Mouse (Mus musculus) heart, embryonic 11.5 days (tissue): ENCODE data around the gene Slc9a9. TPM values are rescaled to one million over a fixed set of nuclear protein-coding genes. Genes with fewer than 3 reads are reported as not detected.

Source experiments
- ATAC-seq: fragments of 200-750 bp; cut with Nextera tagmentation; replicated peaks from 2 replicates; pipeline ENCODE4 v1.8.0; 2017; ENCODE audit warnings: moderate library complexity; ENCODE audit not compliant: insufficient number of reproducible peaks, low FRiP score, low TSS enrichment
- H3K27ac ChIP-seq: fragments of 300-500 bp; sonication (generic); 2 replicates; pipeline ENCODE4 v1.5.1; 2014; ENCODE audit warnings: mild to moderate bottlenecking, low read depth, low read length
- H3K27me3 ChIP-seq: fragments of 300-500 bp; sonication (generic); 2 replicates; pipeline ENCODE4 v1.6.1; 2014; ENCODE audit warnings: mild to moderate bottlenecking, low read length, mixed read lengths; ENCODE audit not compliant: control insufficient read depth, insufficient read depth
- H3K36me3 ChIP-seq: fragments of 300-500 bp; sonication (generic); 2 replicates; pipeline ENCODE4 v1.6.1; 2014; ENCODE audit warnings: mild to moderate bottlenecking, low read length, moderate library complexity, mixed read lengths; ENCODE audit not compliant: control insufficient read depth, insufficient read depth
- H3K4me1 ChIP-seq: fragments of 300-500 bp; sonication (generic); 2 replicates; pipeline ENCODE4 v1.6.1; 2014; ENCODE audit warnings: low read length; ENCODE audit not compliant: control insufficient read depth, insufficient read depth
- H3K4me2 ChIP-seq: fragments of 300-500 bp; sonication (generic); 2 replicates; pipeline ENCODE4 v1.6.1; 2014; ENCODE audit warnings: mild to moderate bottlenecking, moderate library complexity
- H3K4me3 ChIP-seq: fragments of 300-500 bp; sonication (generic); 2 replicates; pipeline ENCODE4 v1.5.1; 2014; ENCODE audit warnings: low read depth, low read length
- H3K9ac ChIP-seq: fragments of 300-500 bp; sonication (generic); 2 replicates; pipeline ENCODE4 v1.6.1; 2014; ENCODE audit warnings: mild to moderate bottlenecking, low read depth, low read length, moderate library complexity
- H3K9me3 ChIP-seq: fragments of 300-500 bp; sonication (generic); replicated peaks from 2 replicates; pipeline ENCODE4 v1.6.1; 2016; ENCODE audit warnings: low read length; ENCODE audit not compliant: control insufficient read depth
- WGBS: fragments of 180-500 bp; shearing (Covaris S2); extraction: QIAGEN DNeasy Blood & Tissue Kit; methylation state at CpG from one replicate; pipeline ENCODE4 v1.1.7; 2014; ENCODE audit not compliant: insufficient replicate concordance; 5-methylcytosine and 5-hydroxymethylcytosine counted together
- polyA plus RNA-seq: library from polyadenylated mRNA; unstranded; fragments of >200 nt; fragmentation: Nextera tagmentation; extraction: Ambion mirVana; gene quantifications from 2 replicates; pipeline ENCODE4 v1.2.1, GENCODE M21; 2014

Gene Slc9a9
- polyA plus RNA-seq, 1 experiment from 2014 or later = 4.1 TPM

DNA sequence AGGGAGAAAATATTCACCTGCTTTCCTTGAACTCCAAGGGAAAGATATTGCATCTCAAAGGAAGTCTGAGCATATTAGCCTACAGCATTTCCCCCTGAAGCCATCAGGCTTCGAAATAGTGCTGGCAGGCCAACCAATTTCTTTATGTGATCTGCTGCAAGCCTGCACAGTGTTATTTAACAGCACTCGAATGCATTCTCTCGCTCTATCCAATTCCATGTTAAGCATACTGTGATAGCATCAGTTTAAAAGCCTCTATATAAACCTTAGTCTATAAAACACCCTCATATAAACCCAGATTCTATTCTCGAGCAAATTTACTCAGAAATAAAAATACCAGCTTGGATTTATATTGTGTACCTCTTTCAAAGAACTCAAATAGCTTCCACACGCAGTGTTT is 170.7 kb downstream of the Slc9a9 start:
- no peak overlapping the region for H3K9ac ChIP-seq
- H3K9me3 ChIP-seq = no peaks in the 10 kb centered on the region
- no peak overlapping the region for H3K27ac ChIP-seq
- no peak overlapping the region for H3K4me3 ChIP-seq
- ATAC-seq = no peak
- H3K27me3 ChIP-seq = no peaks in the 10 kb centered on the region
- no peaks in the 10 kb centered on the region for H3K4me1 ChIP-seq
- no peak overlapping the region for H3K4me2 ChIP-seq
- 78% methylated on average over 5 of the region's 5 CpGs for whole genome bisulfite sequencing
- H3K36me3 ChIP-seq = no peaks in the 10 kb centered on the region

DNA sequence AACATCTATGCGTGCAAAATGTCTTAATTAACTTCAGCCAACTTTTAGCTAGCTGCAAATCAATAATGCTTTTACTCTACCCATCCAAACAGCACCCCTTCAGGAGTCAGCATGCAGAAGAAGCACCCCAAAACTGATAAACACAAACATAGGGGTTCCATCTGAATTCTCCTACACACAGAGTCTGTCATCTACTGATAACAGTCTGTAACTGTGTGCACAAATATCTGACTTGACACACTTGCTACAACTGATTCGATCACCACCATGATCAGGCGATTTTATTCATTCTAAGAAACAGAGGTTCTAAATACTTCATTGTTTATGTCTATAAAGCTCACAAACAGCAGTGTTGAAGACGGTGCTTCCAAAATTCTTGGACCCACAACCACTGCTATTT is 171.3 kb downstream of the Slc9a9 start:
- H3K4me2 ChIP-seq = no peak overlapping the region
- ATAC-seq = no peak
- no peaks in the 10 kb centered on the region for H3K36me3 ChIP-seq
- no peaks in the 10 kb centered on the region for H3K27me3 ChIP-seq
- no peak overlapping the region for H3K27ac ChIP-seq
- H3K9ac ChIP-seq = no peak overlapping the region
- 77% methylated on average over 4 of the region's 4 CpGs for WGBS
- no peak overlapping the region for H3K4me3 ChIP-seq
- no peaks in the 10 kb centered on the region for H3K4me1 ChIP-seq
- no peaks in the 10 kb centered on the region for H3K9me3 ChIP-seq

DNA sequence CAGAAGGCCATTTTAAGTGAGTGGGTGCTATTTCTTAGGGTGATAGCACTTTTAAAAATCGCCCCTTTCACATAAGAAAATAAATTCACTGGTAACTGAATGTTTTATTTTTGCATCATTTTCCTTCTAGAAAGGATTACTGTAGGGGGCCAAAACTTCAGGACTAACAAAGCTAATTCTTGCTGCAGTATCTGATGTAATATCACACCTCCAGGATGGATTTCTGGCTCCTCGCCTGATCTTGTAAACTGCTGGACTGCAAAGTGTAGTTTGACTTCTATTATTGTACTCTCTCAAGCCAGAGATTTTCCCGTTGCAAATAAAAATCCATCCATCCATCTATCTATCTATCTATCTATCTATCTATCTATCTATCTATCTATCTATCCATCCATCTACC is 174.5 kb downstream of the Slc9a9 start:
- Histone ChIP-seq H3K27me3 (no peaks in the 10 kb centered on the region), H3K9me3 (no peaks in the 10 kb centered on the region), H3K4me1 (no peaks in the 10 kb centered on the region), H3K36me3 (no peaks in the 10 kb centered on the region), H3K4me2 (no peak overlapping the region), H3K27ac (no peak overlapping the region), H3K4me3 (no peak overlapping the region), H3K9ac (no peak overlapping the region)
- no peak for ATAC-seq
- 71% methylated on average over 3 of the region's 3 CpGs for WGBS

DNA sequence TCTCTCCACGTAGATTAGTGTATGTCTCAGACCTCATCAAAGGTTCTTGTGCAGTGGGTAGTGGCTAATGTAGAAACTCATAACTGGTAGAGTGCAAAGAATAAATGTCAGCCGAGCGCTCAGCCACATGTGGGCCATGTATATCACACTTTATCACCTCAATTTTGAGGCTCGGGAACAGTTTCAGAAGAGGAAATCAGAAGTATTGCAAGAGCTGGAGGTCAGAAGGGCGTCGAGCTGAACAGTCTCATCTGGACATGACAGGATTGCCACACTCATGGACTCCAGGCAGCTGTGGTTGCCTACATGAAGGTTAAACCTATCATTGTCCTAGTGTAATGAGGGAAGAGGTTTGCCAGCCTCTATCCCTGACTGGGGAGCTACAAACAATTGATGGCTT is 177.9 kb downstream of the Slc9a9 start:
- no peak for ATAC-seq
- no peak overlapping the region for H3K4me3 ChIP-seq
- H3K4me1 ChIP-seq = no peaks in the 10 kb centered on the region
- H3K27me3 ChIP-seq = no peaks in the 10 kb centered on the region
- no peak overlapping the region for H3K27ac ChIP-seq
- no peak overlapping the region for H3K9ac ChIP-seq
- H3K36me3 ChIP-seq = no peaks in the 10 kb centered on the region
- H3K4me2 ChIP-seq = no peak overlapping the region
- 81% methylated on average over 6 of the region's 6 CpGs for WGBS
- H3K9me3 ChIP-seq = no peaks in the 10 kb centered on the region

DNA sequence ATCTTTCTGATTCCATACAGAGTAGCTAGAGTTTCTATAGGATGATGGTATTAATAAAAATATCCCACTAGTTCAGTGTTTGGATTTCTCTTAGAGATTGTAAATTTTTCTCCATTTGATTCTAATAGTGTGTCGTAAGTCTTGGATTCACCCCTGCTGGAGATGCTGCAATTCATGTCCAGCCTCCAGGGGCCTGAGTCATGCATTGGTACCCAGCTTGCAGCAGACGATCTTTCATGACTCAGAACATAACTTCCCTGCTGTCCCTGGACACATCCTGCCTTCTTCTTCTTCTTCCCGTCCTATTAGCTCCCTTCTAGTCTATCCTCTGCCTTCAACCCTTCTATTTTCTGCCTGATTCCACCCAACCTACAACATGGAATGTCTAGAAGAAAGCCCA is 181.8 kb downstream of the Slc9a9 start:
- H3K9ac ChIP-seq = no peak overlapping the region
- H3K4me2 ChIP-seq = no peak overlapping the region
- H3K36me3 ChIP-seq = no peaks in the 10 kb centered on the region
- no peak for ATAC-seq
- no peak overlapping the region for H3K27ac ChIP-seq
- H3K27me3 ChIP-seq = no peaks in the 10 kb centered on the region
- H3K9me3 ChIP-seq = no peaks in the 10 kb centered on the region
- WGBS = 59% methylated on average over 3 of the region's 3 CpGs
- H3K4me1 ChIP-seq = no peaks in the 10 kb centered on the region
- no peak overlapping the region for H3K4me3 ChIP-seq

DNA sequence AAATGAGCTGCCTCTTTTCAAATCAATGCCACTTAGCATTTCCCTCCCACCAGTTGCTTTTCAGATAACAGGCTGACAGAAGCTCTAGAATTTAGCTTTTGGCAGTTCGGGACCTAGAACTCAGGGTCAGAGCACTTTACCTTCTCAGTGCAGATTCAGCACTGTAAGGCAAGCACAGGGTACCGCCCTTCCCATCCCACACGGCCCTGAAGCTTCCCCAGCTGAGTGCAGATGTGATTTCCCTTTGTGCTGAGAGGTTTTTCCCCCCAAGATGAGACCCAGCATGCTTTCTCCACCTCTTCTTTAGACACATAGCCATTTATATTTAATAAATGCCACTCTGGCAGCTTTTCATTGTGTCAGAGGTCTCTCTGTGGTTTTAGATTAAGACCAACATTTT is 186.4 kb downstream of the Slc9a9 start:
- H3K4me1 ChIP-seq = no peaks in the 10 kb centered on the region
- no peak overlapping the region for H3K4me3 ChIP-seq
- no peak for ATAC-seq
- no peaks in the 10 kb centered on the region for H3K36me3 ChIP-seq
- no peak overlapping the region for H3K27ac ChIP-seq
- H3K9ac ChIP-seq = no peak overlapping the region
- H3K4me2 ChIP-seq = no peak overlapping the region
- no peaks in the 10 kb centered on the region for H3K27me3 ChIP-seq
- 49% methylated on average over 3 of the region's 3 CpGs for WGBS
- no peaks in the 10 kb centered on the region for H3K9me3 ChIP-seq

DNA sequence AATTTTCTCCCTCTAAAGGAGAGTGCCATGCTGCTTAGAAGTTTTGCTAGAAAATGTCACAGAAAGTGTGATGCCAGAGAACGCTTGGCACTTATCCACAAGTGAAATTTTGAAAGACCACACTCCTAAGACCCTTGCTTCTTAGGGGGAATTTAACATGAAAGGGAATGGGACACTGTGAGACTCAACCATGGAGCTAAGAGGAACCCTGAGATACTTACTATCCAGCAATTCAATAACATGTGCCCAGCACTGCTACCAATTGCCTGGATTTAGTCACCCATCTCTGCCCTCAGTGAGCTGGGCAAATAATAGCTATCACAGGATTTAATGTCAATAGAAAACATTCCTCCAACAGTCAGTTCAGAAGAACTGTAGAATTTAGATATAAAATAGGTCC is 198.8 kb downstream of the Slc9a9 start:
- Histone ChIP-seq H3K27me3 (no peaks in the 10 kb centered on the region), H3K9me3 (no peaks in the 10 kb centered on the region), H3K27ac (no peak overlapping the region), H3K4me3 (no peak overlapping the region), H3K36me3 (no peaks in the 10 kb centered on the region), H3K4me2 (no peak overlapping the region), H3K9ac (no peak overlapping the region), H3K4me1 (no peaks in the 10 kb centered on the region)
- no peak for ATAC-seq
- 78% methylated on average over 1 of the region's 1 CpGs for WGBS

DNA sequence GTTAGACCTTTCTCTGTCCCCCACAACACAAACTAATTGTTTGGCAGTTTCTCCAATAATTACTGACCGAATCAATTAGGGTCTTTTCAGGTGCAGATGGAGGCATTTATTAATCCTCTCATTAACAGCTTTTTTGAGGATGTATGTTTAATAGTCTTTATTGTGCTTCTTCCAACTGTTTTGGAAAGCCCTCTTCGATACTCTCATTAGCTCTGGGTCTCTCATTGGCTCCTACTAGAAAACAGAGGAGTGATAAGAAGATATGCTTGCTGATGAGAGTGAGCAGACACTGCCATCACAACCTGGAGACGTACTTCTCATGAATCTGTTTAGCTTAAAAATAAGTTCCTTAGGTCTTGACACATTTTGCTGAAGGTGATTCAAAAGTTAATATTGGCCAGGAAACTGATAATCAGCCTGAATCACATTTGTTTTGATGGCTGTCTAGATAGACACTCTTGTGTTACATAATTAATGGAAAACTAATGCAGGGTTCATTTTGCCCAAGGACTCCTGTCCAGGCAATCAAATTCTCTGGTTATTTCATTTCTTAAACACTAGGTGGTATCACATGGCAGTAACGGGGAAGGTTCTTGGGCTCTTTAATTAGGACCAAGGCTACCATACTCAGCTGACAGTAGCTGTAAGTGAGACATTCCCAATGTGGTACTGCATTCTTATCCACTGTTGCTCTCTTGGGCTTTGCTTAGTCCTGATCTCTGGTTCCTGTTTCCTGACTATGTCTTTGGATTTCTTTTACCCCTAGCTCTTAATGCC is 199.5 kb downstream of the Slc9a9 start:
- Histone ChIP-seq H3K9me3 (no peaks in the 10 kb centered on the region), H3K27me3 (no peaks in the 10 kb centered on the region), H3K27ac (no peak overlapping the region), H3K9ac (no peak overlapping the region), H3K4me1 (no peaks in the 10 kb centered on the region), H3K36me3 (no peaks in the 10 kb centered on the region), H3K4me3 (no peak overlapping the region), H3K4me2 (no peak overlapping the region)
- 68% methylated on average over 4 of the region's 4 CpGs for whole genome bisulfite sequencing
- ATAC-seq = no peak

DNA sequence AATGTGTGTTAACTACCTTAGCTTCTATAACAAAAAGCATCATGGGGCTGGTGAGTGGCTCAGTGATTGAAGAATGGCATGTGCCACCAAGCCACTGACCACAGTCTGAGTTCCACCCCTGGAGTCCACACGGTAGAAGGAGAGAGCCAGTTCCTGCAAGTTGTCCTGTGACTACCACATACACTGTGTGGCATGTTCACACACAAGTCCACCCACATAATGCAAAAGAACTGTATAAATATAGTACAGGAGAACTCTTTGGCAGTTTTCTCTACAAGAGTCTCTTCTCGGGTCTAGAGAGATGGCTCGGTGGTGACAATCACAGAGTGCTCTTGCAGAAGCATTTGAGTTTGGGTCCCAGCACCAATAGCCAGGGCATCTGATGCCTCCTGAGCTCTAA is 212.8 kb downstream of the Slc9a9 start:
- H3K4me1 ChIP-seq = no peaks in the 10 kb centered on the region
- no peak overlapping the region for H3K4me2 ChIP-seq
- H3K27ac ChIP-seq = no peak overlapping the region
- no peak for ATAC-seq
- no peaks in the 10 kb centered on the region for H3K9me3 ChIP-seq
- no peaks in the 10 kb centered on the region for H3K27me3 ChIP-seq
- H3K9ac ChIP-seq = no peak overlapping the region
- H3K4me3 ChIP-seq = no peak overlapping the region
- 81% methylated on average over 3 of the region's 3 CpGs for WGBS
- H3K36me3 ChIP-seq = no peaks in the 10 kb centered on the region
